Mouse (Mus musculus) midbrain, embryonic 11.5 days (tissue): Measurements from ENCODE around the gene Adam8. TPM values are rescaled to one million over a fixed set of nuclear protein-coding genes. Genes with fewer than 3 reads are reported as not detected.

Experiments used
- ATAC-seq: fragments of 200-750 bp; cut with Nextera tagmentation; 2 replicates; pipeline ENCODE4 v1.8.0; 2017; ENCODE audit warnings: moderate TSS enrichment, moderate library complexity; ENCODE audit not compliant: low FRiP score
- DNase-seq: peaks from one replicate; pipeline ENCODE4 v3.0.0; 2015; ENCODE audit warnings: low spot score; ENCODE audit errors: missing footprints
- H3K27ac ChIP-seq: fragments of 300-500 bp; sonication (generic); 2 replicates; pipeline ENCODE4 v1.5.1; 2014; ENCODE audit warnings: low read depth, low read length
- H3K27me3 ChIP-seq: fragments of 300-500 bp; sonication (generic); 2 replicates; pipeline ENCODE4 v1.6.1; 2014; ENCODE audit warnings: mild to moderate bottlenecking, low read length, moderate library complexity, mixed read lengths; ENCODE audit not compliant: control insufficient read depth, insufficient read depth
- H3K36me3 ChIP-seq: fragments of 300-500 bp; sonication (generic); 2 replicates; pipeline ENCODE4 v1.6.1; 2014; ENCODE audit warnings: mild to moderate bottlenecking, low read length, moderate library complexity, mixed read lengths; ENCODE audit not compliant: control insufficient read depth, insufficient read depth
- H3K4me1 ChIP-seq: fragments of 300-500 bp; sonication (generic); 2 replicates; pipeline ENCODE4 v1.6.1; 2014; ENCODE audit warnings: low read length; ENCODE audit not compliant: control insufficient read depth, insufficient read depth
- H3K4me2 ChIP-seq: fragments of 300-500 bp; sonication (generic); 2 replicates; pipeline ENCODE4 v1.6.1; 2014; ENCODE audit warnings: mild to moderate bottlenecking, moderate library complexity
- H3K4me3 ChIP-seq: fragments of 300-500 bp; sonication (generic); 2 replicates; pipeline ENCODE4 v1.5.1; 2014; ENCODE audit warnings: low read depth, low read length
- H3K9ac ChIP-seq: fragments of 300-500 bp; sonication (generic); 2 replicates; pipeline ENCODE4 v1.6.1; 2014; ENCODE audit warnings: low read length
- H3K9me3 ChIP-seq: fragments of 300-500 bp; sonication (generic); 2 replicates; pipeline ENCODE4 v1.6.1; 2016; ENCODE audit warnings: low read length; ENCODE audit not compliant: control insufficient read depth
- WGBS: fragments of 180-500 bp; shearing (Covaris S2); extraction: QIAGEN DNeasy Blood & Tissue Kit; methylation state at CpG from one replicate; pipeline ENCODE4 v1.1.7; 2014; 5-methylcytosine and 5-hydroxymethylcytosine counted together
- polyA plus RNA-seq: library from polyadenylated mRNA; unstranded; fragments of >200 nt; fragmentation: Nextera tagmentation; extraction: Ambion mirVana; gene quantifications from 2 replicates; pipeline ENCODE4 v1.2.1, GENCODE M21; 2014

Adam8 gene
- polyA plus RNA-seq, 1 experiment from 2014 or later = 1.8 TPM

- 94% methylated on average over 9 of the region's 9 CpGs for WGBS
- no peak for ATAC-seq
- no peak overlapping the region for H3K4me2 ChIP-seq
- DNase-seq = peak; percentile 44
- peaks cover 25% of the 10 kb centered on the region for H3K36me3 ChIP-seq
- H3K27ac ChIP-seq = no peak overlapping the region
- H3K4me3 ChIP-seq = no peak overlapping the region
- no peaks in the 10 kb centered on the region for H3K27me3 ChIP-seq
- H3K9me3 ChIP-seq = no peaks in the 10 kb centered on the region
- H3K9ac ChIP-seq = no peak overlapping the region
- H3K4me1 ChIP-seq = no peaks in the 10 kb centered on the region
These were observed 14.7 kb upstream of the Adam8 start for GRCm38 (mm10) chr7:140006861-140007611.

GRCm38 (mm10) chr7:140004666-140005065 is 12.3 kb upstream of the Adam8 start:
- no peak overlapping the region for H3K9ac ChIP-seq
- WGBS = 93% methylated on average over 8 of the region's 8 CpGs
- no peaks in the 10 kb centered on the region for H3K9me3 ChIP-seq
- ATAC-seq (no peak), DNase-seq (peak; percentile 53)
- H3K4me2 ChIP-seq = no peak overlapping the region
- H3K4me1 ChIP-seq = no peaks in the 10 kb centered on the region
- no peak overlapping the region for H3K4me3 ChIP-seq
- no peaks in the 10 kb centered on the region for H3K27me3 ChIP-seq
- no peak overlapping the region for H3K27ac ChIP-seq
- peaks cover 34% of the 10 kb centered on the region for H3K36me3 ChIP-seq

- no peaks in the 10 kb centered on the region for H3K9me3 ChIP-seq
- no peak overlapping the region for H3K4me3 ChIP-seq
- no peak overlapping the region for H3K27ac ChIP-seq
- no peak overlapping the region for H3K9ac ChIP-seq
- DNase-seq = peak; percentile 71
- H3K4me1 ChIP-seq = no peaks in the 10 kb centered on the region
- H3K27me3 ChIP-seq = no peaks in the 10 kb centered on the region
- WGBS = 52% methylated on average over 12 of the region's 12 CpGs
- H3K36me3 ChIP-seq = peaks cover 30% of the 10 kb centered on the region
- ATAC-seq = no peak
- H3K4me2 ChIP-seq = no peak overlapping the region
These were observed 8.9 kb upstream of the Adam8 start for GRCm38 (mm10) chr7:140001086-140001740.

- 97% methylated on average over 13 of the region's 13 CpGs for WGBS
- Histone ChIP-seq H3K36me3 (peaks cover 21% of the 10 kb centered on the region; the same call in 1 of the 2 replicates), H3K9ac (no peak overlapping the region), H3K4me2 (no peak overlapping the region), H3K4me3 (no peak overlapping the region), H3K4me1 (no peaks in the 10 kb centered on the region), H3K27me3 (no peaks in the 10 kb centered on the region), H3K27ac (no peak overlapping the region), H3K9me3 (no peaks in the 10 kb centered on the region)
- no peak for ATAC-seq
- DNase-seq = peak; percentile 28
These were observed 6.5 kb upstream of the Adam8 start for GRCm38 (mm10) chr7:139998691-139999350.

- H3K4me2 ChIP-seq = no peak overlapping the region
- ATAC-seq (no peak), DNase-seq (peak; percentile 93)
- no peak overlapping the region for H3K27ac ChIP-seq
- peaks cover 9% of the 10 kb centered on the region; the same call in 1 of the 2 replicates for H3K36me3 ChIP-seq
- H3K4me3 ChIP-seq = no peak overlapping the region
- H3K4me1 ChIP-seq = no peaks in the 10 kb centered on the region
- H3K9me3 ChIP-seq = no peaks in the 10 kb centered on the region
- H3K27me3 ChIP-seq = no peaks in the 10 kb centered on the region
- 34% methylated on average over 3 of the region's 3 CpGs for WGBS
- no peak overlapping the region for H3K9ac ChIP-seq
These were observed 2.3 kb upstream of the Adam8 start for GRCm38 (mm10) chr7:139994676-139995075.

GRCm38 (mm10) chr7:139994202-139994601 is 1.8 kb upstream of the Adam8 start:
- ATAC-seq (no peak), DNase-seq (peak; percentile 68)
- Histone ChIP-seq H3K27me3 (no peaks in the 10 kb centered on the region), H3K9ac (no peak overlapping the region), H3K36me3 (peaks cover 7% of the 10 kb centered on the region; the same call in 1 of the 2 replicates), H3K27ac (no peak overlapping the region), H3K4me3 (no peak overlapping the region), H3K9me3 (no peaks in the 10 kb centered on the region), H3K4me1 (no peaks in the 10 kb centered on the region), H3K4me2 (no peak overlapping the region)
- 79% methylated on average over 4 of the region's 4 CpGs for WGBS

- Histone ChIP-seq H3K27ac (no peak overlapping the region), H3K27me3 (no peaks in the 10 kb centered on the region), H3K9ac (no peak overlapping the region), H3K9me3 (no peaks in the 10 kb centered on the region), H3K4me2 (no peak overlapping the region), H3K36me3 (peaks cover 7% of the 10 kb centered on the region; the same call in 1 of the 2 replicates), H3K4me1 (no peaks in the 10 kb centered on the region), H3K4me3 (no peak overlapping the region)
- ATAC-seq (no peak), DNase-seq (no peak)
- 86% methylated on average over 6 of the region's 6 CpGs for WGBS
These were observed 1.2 kb upstream of the Adam8 start for GRCm38 (mm10) chr7:139993532-139993931.

- DNase-seq (peak; percentile 33), ATAC-seq (no peak)
- 71% methylated on average over 8 of the region's 8 CpGs for WGBS
- no peak overlapping the region for H3K4me3 ChIP-seq
- H3K4me1 ChIP-seq = no peaks in the 10 kb centered on the region
- no peaks in the 10 kb centered on the region for H3K9me3 ChIP-seq
- peaks cover 4% of the 10 kb centered on the region; the same call in 1 of the 2 replicates for H3K36me3 ChIP-seq
- H3K9ac ChIP-seq = no peak overlapping the region
- H3K4me2 ChIP-seq = no peak overlapping the region
- no peaks in the 10 kb centered on the region for H3K27me3 ChIP-seq
- H3K27ac ChIP-seq = no peak overlapping the region
These were observed 1.4 kb downstream of the Adam8 start for GRCm38 (mm10) chr7:139990864-139991394.

- 87% methylated on average over 9 of the region's 9 CpGs for WGBS
- ATAC-seq = no peak
- DNase-seq = no peak
- Histone ChIP-seq H3K27ac (no peak overlapping the region), H3K36me3 (no peaks in the 10 kb centered on the region), H3K4me2 (no peak overlapping the region), H3K9me3 (no peaks in the 10 kb centered on the region), H3K27me3 (no peaks in the 10 kb centered on the region), H3K4me1 (no peaks in the 10 kb centered on the region), H3K9ac (no peak overlapping the region), H3K4me3 (no peak overlapping the region)
These were observed 4.1 kb downstream of the Adam8 start for GRCm38 (mm10) chr7:139988272-139988671.
